Mouse (Mus musculus) thymus, adult 2 months (tissue): Measurements from ENCODE around the gene Stra6.

Experiments used
- CTCF ChIP-seq: fragments of 200-500 bp; IDR thresholded peaks from 2 replicates; pipeline ENCODE4 v1.5.1; 2012; ENCODE audit warnings: mild to moderate bottlenecking, control low read depth, low read length, moderate library complexity, borderline replicate concordance; ENCODE audit not compliant: control insufficient read depth, poor library complexity, insufficient read depth; ENCODE audit errors: extremely low read depth
- POLR2A ChIP-seq: fragments of 200-500 bp; IDR thresholded peaks from 2 replicates; pipeline ENCODE4 v1.6.1; 2012; ENCODE audit warnings: mild to moderate bottlenecking, low read length, control low read depth, moderate library complexity; ENCODE audit not compliant: control insufficient read depth, poor library complexity, insufficient read depth; ENCODE audit errors: extremely low read depth

DNA sequence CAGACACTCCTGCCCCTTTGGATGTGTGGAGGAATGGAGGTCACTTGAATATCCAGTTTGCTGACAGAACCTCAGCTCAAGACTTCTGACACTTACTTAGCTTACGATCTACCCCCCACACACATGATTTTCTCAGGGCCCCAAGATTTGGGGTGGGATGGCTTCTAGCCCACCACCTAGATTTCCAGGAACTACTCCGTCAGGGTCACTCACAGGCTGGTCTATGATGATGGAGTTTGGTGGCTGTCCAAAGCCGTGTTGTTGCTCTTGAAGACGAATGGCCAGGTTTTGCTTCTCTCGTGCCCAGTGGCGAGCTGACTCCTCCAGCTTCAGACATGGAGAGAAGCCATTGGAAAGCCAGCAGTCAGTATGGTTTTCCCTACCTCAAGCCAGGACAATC, 34.0 kb upstream of the Stra6 start:
- TF ChIP-seq POLR2A (no peak), CTCF (no peak)
